Mouse (Mus musculus): ENCODE data around the gene Elavl2. TPM values are rescaled to one million over a fixed set of nuclear protein-coding genes. Genes with fewer than 3 reads are reported as not detected.

Elavl2 gene
- 141 and 143 TPM in 2 replicates for polyA plus RNA-seq (2015; fragmentation: Nextera tagmentation; extraction: Ambion mirVana)

GRCm38 (mm10) chr4:91400423-91400822 lies at the start of gene Elavl2:
Gene Elavl2 (minus strand): TSS chr4:91400785.
- peak within 1 kb of the TSS; percentile 64 for H3K9ac ChIP-seq
- no peaks in the 10 kb centered on the region for H3K9me3 ChIP-seq
- WGBS, result under 1% methylated on average over 28 of the region's 28 CpGs
- peak within 1 kb of the TSS; percentile 56 for H3K4me3 ChIP-seq
- H3K4me2 ChIP-seq, result peak within 1 kb of the TSS; percentile 96
- no peaks in the 10 kb centered on the region for H3K27me3 ChIP-seq
- peaks cover 14% of the 10 kb centered on the region for H3K4me1 ChIP-seq (replicated peaks)
- H3K36me3 ChIP-seq, result no peaks in the 10 kb centered on the region
- peak; percentile 67 for ATAC-seq (ENCODE audit: low FRiP score, low read depth)
- H3K27ac ChIP-seq (replicated peaks), result peak within 1 kb of the TSS; percentile 73

GRCm38 (mm10) chr4:91447887-91448286 lies 47.3 kb upstream of the Elavl2 start:
- ATAC-seq (ENCODE audit: low FRiP score, low read depth), result no peak
- Histone ChIP-seq H3K4me3 (no peak overlapping the region), H3K27ac (replicated peaks) (no peak overlapping the region), H3K4me2 (no peak overlapping the region), H3K9me3 (no peaks in the 10 kb centered on the region), H3K9ac (no peak overlapping the region), H3K36me3 (no peaks in the 10 kb centered on the region), H3K27me3 (no peaks in the 10 kb centered on the region), H3K4me1 (replicated peaks) (no peaks in the 10 kb centered on the region)
- 19% methylated on average over 2 of the region's 2 CpGs for WGBS

GRCm38 (mm10) chr4:91415582-91415981 lies 15.0 kb upstream of the Elavl2 start:
- Histone ChIP-seq H3K4me1 (replicated peaks) (no peaks in the 10 kb centered on the region), H3K4me3 (no peak overlapping the region), H3K4me2 (no peak overlapping the region), H3K36me3 (no peaks in the 10 kb centered on the region), H3K9me3 (no peaks in the 10 kb centered on the region; the same call in 1 of the 2 replicates), H3K27me3 (no peaks in the 10 kb centered on the region), H3K9ac (no peak overlapping the region), H3K27ac (replicated peaks) (no peak overlapping the region)
- ATAC-seq (ENCODE audit: low FRiP score, low read depth), result no peak
- WGBS, result 97% methylated on average over 1 of the region's 1 CpGs

- Histone ChIP-seq H3K27me3 (no peaks in the 10 kb centered on the region), H3K4me1 (replicated peaks) (peaks cover 5% of the 10 kb centered on the region; the same call in 1 of the 2 replicates), H3K4me2 (no peak overlapping the region), H3K9ac (no peak overlapping the region), H3K4me3 (no peak overlapping the region), H3K36me3 (no peaks in the 10 kb centered on the region), H3K27ac (replicated peaks) (no peak overlapping the region), H3K9me3 (no peaks in the 10 kb centered on the region)
- ATAC-seq (ENCODE audit: low FRiP score, low read depth), result no peak
- 80% methylated on average over 3 of the region's 3 CpGs for WGBS
Observed at GRCm38 (mm10) chr4:91405047-91405446, 4.5 kb upstream of the Elavl2 start.

GRCm38 (mm10) chr4:91399510-91400196 lies 932 bp downstream of the Elavl2 start:
- Histone ChIP-seq H3K36me3 (no peaks in the 10 kb centered on the region), H3K9ac (peak overlapping the region; percentile 57), H3K27me3 (no peaks in the 10 kb centered on the region), H3K4me1 (replicated peaks) (peaks cover 14% of the 10 kb centered on the region), H3K4me3 (peak overlapping the region; percentile 56), H3K9me3 (no peaks in the 10 kb centered on the region), H3K4me2 (peak overlapping the region; percentile 96), H3K27ac (replicated peaks) (peak overlapping the region; percentile 73)
- peak; percentile 86 for ATAC-seq (ENCODE audit: low FRiP score, low read depth)
- under 1% methylated on average over 17 of the region's 17 CpGs for WGBS

GRCm38 (mm10) chr4:91391987-91392598 lies 8.5 kb downstream of the Elavl2 start:
- no peaks in the 10 kb centered on the region for H3K27me3 ChIP-seq
- H3K4me3 ChIP-seq, result no peak overlapping the region
- H3K9ac ChIP-seq, result no peak overlapping the region
- H3K4me2 ChIP-seq, result no peak overlapping the region
- 58% methylated on average over 5 of the region's 5 CpGs for WGBS
- H3K27ac ChIP-seq (replicated peaks), result no peak overlapping the region
- H3K36me3 ChIP-seq, result no peaks in the 10 kb centered on the region
- H3K4me1 ChIP-seq (replicated peaks), result no peaks in the 10 kb centered on the region
- no peaks in the 10 kb centered on the region for H3K9me3 ChIP-seq
- ATAC-seq (ENCODE audit: low FRiP score, low read depth), result no peak

- no peak overlapping the region for H3K9ac ChIP-seq
- H3K36me3 ChIP-seq, result no peaks in the 10 kb centered on the region
- no peaks in the 10 kb centered on the region for H3K27me3 ChIP-seq
- no peak overlapping the region for H3K4me2 ChIP-seq
- no peaks in the 10 kb centered on the region for H3K4me1 ChIP-seq (replicated peaks)
- no peak overlapping the region for H3K27ac ChIP-seq (replicated peaks)
- ATAC-seq (ENCODE audit: low FRiP score, low read depth), result no peak
- H3K9me3 ChIP-seq, result no peaks in the 10 kb centered on the region
- no peak overlapping the region for H3K4me3 ChIP-seq
- 93% methylated on average over 3 of the region's 3 CpGs for WGBS
Observed at GRCm38 (mm10) chr4:91387701-91388100, 12.9 kb downstream of the Elavl2 start.

GRCm38 (mm10) chr4:91381201-91381627 lies 19.4 kb downstream of the Elavl2 start:
- H3K4me3 ChIP-seq, result peak overlapping the region; percentile 38
- H3K27me3 ChIP-seq, result no peaks in the 10 kb centered on the region
- H3K4me2 ChIP-seq, result peak overlapping the region; percentile 74
- H3K4me1 ChIP-seq (replicated peaks), result peaks cover 22% of the 10 kb centered on the region
- H3K9ac ChIP-seq, result peak overlapping the region; percentile 50
- peak; percentile 14; the same call in 1 of the 2 replicates for ATAC-seq (ENCODE audit: low FRiP score, low read depth)
- WGBS, result under 1% methylated on average over 13 of the region's 13 CpGs
- peak overlapping the region; percentile 81 for H3K27ac ChIP-seq (replicated peaks)
- H3K9me3 ChIP-seq, result no peaks in the 10 kb centered on the region
- no peaks in the 10 kb centered on the region for H3K36me3 ChIP-seq

- peak overlapping the region; percentile 38 for H3K4me3 ChIP-seq
- peaks cover 22% of the 10 kb centered on the region for H3K4me1 ChIP-seq (replicated peaks)
- no peaks in the 10 kb centered on the region for H3K9me3 ChIP-seq
- H3K27me3 ChIP-seq, result no peaks in the 10 kb centered on the region
- 2% methylated on average over 24 of the region's 24 CpGs for WGBS
- no peaks in the 10 kb centered on the region for H3K36me3 ChIP-seq
- no peak for ATAC-seq (ENCODE audit: low FRiP score, low read depth)
- H3K9ac ChIP-seq, result peak overlapping the region; percentile 50
- H3K4me2 ChIP-seq, result peak overlapping the region; percentile 74
- H3K27ac ChIP-seq (replicated peaks), result peak overlapping the region; percentile 81
Observed at GRCm38 (mm10) chr4:91380341-91381117, 20.1 kb downstream of the Elavl2 start.

GRCm38 (mm10) chr4:91379559-91379958 lies 21.0 kb downstream of the Elavl2 start:
- Histone ChIP-seq H3K4me3 (0 out of 2 replicates have a peak overlapping the region, but pooled peaks have one; percentile 38), H3K36me3 (no peaks in the 10 kb centered on the region), H3K4me2 (peak overlapping the region; percentile 74), H3K4me1 (replicated peaks) (peaks cover 22% of the 10 kb centered on the region), H3K9me3 (no peaks in the 10 kb centered on the region), H3K27ac (replicated peaks) (no peak overlapping the region; the same call in 1 of the 2 replicates), H3K27me3 (no peaks in the 10 kb centered on the region), H3K9ac (no peak overlapping the region)
- WGBS, result 6% methylated on average over 9 of the region's 9 CpGs
- ATAC-seq (ENCODE audit: low FRiP score, low read depth), result no peak

GRCm38 (mm10) chr4:91376317-91376910 lies 24.2 kb downstream of the Elavl2 start:
- under 1% methylated on average over 28 of the region's 28 CpGs for WGBS
- ATAC-seq (ENCODE audit: low FRiP score, low read depth), result peak; percentile 95
- H3K9ac ChIP-seq, result peak overlapping the region; percentile 83
- H3K27me3 ChIP-seq, result no peaks in the 10 kb centered on the region
- H3K36me3 ChIP-seq, result no peaks in the 10 kb centered on the region
- H3K27ac ChIP-seq (replicated peaks), result peak overlapping the region; percentile 95
- peak overlapping the region; percentile 93 for H3K4me2 ChIP-seq
- no peaks in the 10 kb centered on the region for H3K9me3 ChIP-seq
- H3K4me1 ChIP-seq (replicated peaks), result peaks cover 29% of the 10 kb centered on the region
- peak overlapping the region; percentile 89 for H3K4me3 ChIP-seq
